ENCODE assay signal across 8 mouse cellular contexts in the genomic region with DNA sequence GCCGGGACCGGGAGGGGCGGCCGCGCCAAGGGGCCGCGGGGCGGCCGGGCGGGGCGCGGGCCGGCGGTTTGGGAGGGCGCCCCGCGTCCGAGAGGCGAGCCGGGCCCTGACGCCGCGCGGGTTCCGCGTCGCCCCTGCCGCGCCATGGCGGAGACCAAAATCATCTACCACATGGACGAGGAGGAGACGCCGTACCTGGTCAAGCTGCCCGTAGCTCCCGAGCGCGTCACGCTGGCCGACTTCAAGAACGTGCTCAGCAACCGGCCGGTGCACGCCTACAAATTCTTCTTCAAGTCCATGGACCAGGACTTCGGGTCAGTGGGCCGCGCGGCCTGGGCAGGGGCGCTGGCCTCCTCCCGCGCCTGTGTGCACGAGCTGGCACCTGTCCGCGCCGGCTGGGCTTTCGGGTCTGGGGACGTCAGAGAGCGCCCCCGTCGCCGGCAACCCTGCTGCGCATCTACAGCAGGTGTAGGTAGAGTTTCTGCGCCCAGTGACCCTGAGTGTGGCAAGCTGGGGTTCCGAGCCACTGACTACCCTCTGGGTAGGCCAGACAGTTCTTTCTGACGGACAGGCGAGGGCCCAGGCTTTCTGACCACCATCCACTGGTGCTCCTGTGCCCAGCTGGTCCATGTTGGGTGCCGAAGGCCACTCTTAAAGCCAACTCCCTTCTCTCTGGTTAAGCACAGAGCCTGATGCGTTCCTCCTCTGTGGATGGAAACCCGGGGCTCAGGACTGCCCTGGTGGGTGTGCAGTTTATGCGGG. TPM values are rescaled to one million over a fixed set of nuclear protein-coding genes. Genes with fewer than 3 reads are reported as not detected.
DNase-seq lines count a peak whose midpoint lies in the region; ATAC-seq and TF ChIP-seq lines count a peak whose summit lies in the region.

No protein-coding gene starts in this region.

- H3K9ac ChIP-seq in lung, embryonic 16.5 days (ENCODE audit: low read length) = peak overlapping the region; percentile 91

- H3K4me1 ChIP-seq in lung, embryonic 16.5 days (replicated peaks; ENCODE audit: control insufficient read depth, insufficient read depth, low read length) = peaks cover 19% of the 10 kb centered on the region

- no peak for TF ChIP-seq CTCF in left cerebral cortex, adult 2 months (IDR thresholded peaks at IDR 0.05)

- H3K4me3 ChIP-seq in left cerebral cortex, adult 2 months = peak overlapping the region; percentile 77
- peak overlapping the region; percentile 91 for H3K4me3 ChIP-seq in lung, embryonic 16.5 days (ENCODE audit: low read length)

- peaks cover 3% of the 10 kb centered on the region for H3K36me3 ChIP-seq in lung, embryonic 16.5 days (ENCODE audit: control insufficient read depth, insufficient read depth, low read length)

- no peaks in the 10 kb centered on the region for H3K9me3 ChIP-seq in lung, embryonic 16.5 days (ENCODE audit: control insufficient read depth, low read length)

- intact Hi-C loops in left cerebral cortex, adult 2 months (cut with DNase I) = loop anchor here (2.0 kb wide), 1 partner anchor 17 kb away; a partner anchor contains a TSS
- intact Hi-C loops in left cerebral cortex, postnatal 25 days (cut with DNase I) = no loop called here

- WGBS in lung, embryonic 16.5 days = 2% methylated on average over 66 of the region's 69 CpGs

- peak; percentile 51; the same call in 1 of the 2 replicates for ATAC-seq in lung, embryonic 16.5 days (ENCODE audit: low read depth)

- DNase-seq in left cerebral cortex, adult 2 months (ENCODE audit: extremely low spot score in 1 of 2, low spot score in 2 of 2) = peak in 1 of 2 experiments; percentile 32
- DNase-seq in left cerebral cortex, postnatal 25 days (ENCODE audit: low spot score in 2 of 2) = no peak
- DNase-seq in cerebellum, postnatal 25 days = peak; percentile 49 to 70
- DNase-seq in gastrocnemius, postnatal 25 days = peak; percentile 54
- DNase-seq in kidney, adult 8-10 months = peak; percentile 62 to 69
- DNase-seq in retina, embryonic 14.5 days (ENCODE audit: low spot score) = peak; percentile 38
- no peak for DNase-seq in ovary, postnatal 14 days (ENCODE audit: low spot score)

- no peaks in the 10 kb centered on the region for H3K27me3 ChIP-seq in lung, embryonic 16.5 days (ENCODE audit: control insufficient read depth, insufficient read depth, low read depth, low read length)

- peak overlapping the region; percentile 72 for H3K4me2 ChIP-seq in lung, embryonic 16.5 days (ENCODE audit: low read depth, low read length)

- peak overlapping the region; percentile 75 for H3K27ac ChIP-seq in left cerebral cortex, adult 2 months
- peak overlapping the region; percentile 63 for H3K27ac ChIP-seq in lung, embryonic 16.5 days (ENCODE audit: low read length)

RNA-seq across cellular contexts. Expression of a gene that starts 0.6 kb away (rescaled TPM):
- total RNA-seq in left cerebral cortex, adult 2 months (2021) = 10 to 100 TPM; 94.0 to 96.3 TPM
- total RNA-seq in left cerebral cortex, postnatal 25 days (2021) = 10 to 100 TPM; 87.9 to 88.0 TPM
- 100 to 1,000 TPM in 1 of 2 experiments, 10 to 100 TPM in 1; 100.0 to 103 TPM for total RNA-seq in gastrocnemius, postnatal 25 days (2021)
- polyA plus RNA-seq in lung, embryonic 16.5 days (2015; fragmentation: Nextera tagmentation; extraction: Ambion mirVana) = 4.5 and 6.0 TPM in 2 replicates

RNA-seq across cellular contexts. Expression of a gene that starts 8.3 kb away (rescaled TPM):
- total RNA-seq in left cerebral cortex, adult 2 months (2021) = 1 to 10 TPM; 5.9 to 8.0 TPM
- total RNA-seq in left cerebral cortex, postnatal 25 days (2021) = 1 to 10 TPM; 7.0 to 8.4 TPM
- 10 to 100 TPM; 37.5 to 37.6 TPM for total RNA-seq in gastrocnemius, postnatal 25 days (2021)
- 246 and 255 TPM in 2 replicates for polyA plus RNA-seq in lung, embryonic 16.5 days (2015; fragmentation: Nextera tagmentation; extraction: Ambion mirVana)

RNA-seq across cellular contexts. Expression of a gene that starts 15.4 kb away (rescaled TPM):
- under 1 TPM; 0.23 to 0.30 TPM for total RNA-seq in left cerebral cortex, adult 2 months (2021)
- total RNA-seq in left cerebral cortex, postnatal 25 days (2021) = under 1 TPM; 0.27 to 0.32 TPM
- total RNA-seq in gastrocnemius, postnatal 25 days (2021) = under 1 TPM in 1 of 2 experiments, not detected in 1; 0.11 TPM
- polyA plus RNA-seq in lung, embryonic 16.5 days (2015; fragmentation: Nextera tagmentation; extraction: Ambion mirVana) = 0.24 and 0.30 TPM in 2 replicates

RNA-seq across cellular contexts. Expression of a gene that starts 16.7 kb away (rescaled TPM):
- 100 to 1,000 TPM in 1 of 2 experiments, 10 to 100 TPM in 1; 98.5 to 101 TPM for total RNA-seq in left cerebral cortex, adult 2 months (2021)
- total RNA-seq in left cerebral cortex, postnatal 25 days (2021) = 100 to 1,000 TPM in 1 of 2 experiments, 10 to 100 TPM in 1; 99.6 to 104 TPM
- 10 to 100 TPM; 68.4 to 70.9 TPM for total RNA-seq in gastrocnemius, postnatal 25 days (2021)
- polyA plus RNA-seq in lung, embryonic 16.5 days (2015; fragmentation: Nextera tagmentation; extraction: Ambion mirVana) = 141 and 146 TPM in 2 replicates

RNA-seq across cellular contexts. Expression of a gene that starts 21.5 kb away (rescaled TPM):
- 10 to 100 TPM; 21.7 to 28.9 TPM for total RNA-seq in left cerebral cortex, adult 2 months (2021)
- 10 to 100 TPM; 25.5 to 31.8 TPM for total RNA-seq in left cerebral cortex, postnatal 25 days (2021)
- total RNA-seq in gastrocnemius, postnatal 25 days (2021) = 10 to 100 TPM; 15.6 to 16.6 TPM
- polyA plus RNA-seq in lung, embryonic 16.5 days (2015; fragmentation: Nextera tagmentation; extraction: Ambion mirVana) = 15.6 and 16.4 TPM in 2 replicates

Comparison
In these comparisons a context has a peak if more than half of its experiments do, and no peak if none do; other contexts are left out.
1. DNase-seq: peak in cerebellum, postnatal 25 days (2 of 2), gastrocnemius, postnatal 25 days (single experiment), kidney, adult 8-10 months (2 of 2) and retina, embryonic 14.5 days (single experiment); none in left cerebral cortex, postnatal 25 days (0 of 2) and ovary, postnatal 14 days (single experiment).
2. RNA of a gene that starts 8.3 kb away (total RNA-seq): 37.5 to 37.6 TPM in gastrocnemius, postnatal 25 days; 7.0 to 8.4 TPM in left cerebral cortex, postnatal 25 days and 5.9 to 8.0 TPM in left cerebral cortex, adult 2 months; every median in the first group is over 4 times any median in the second.